Mouse (Mus musculus): Measurements from ENCODE around the gene Slc16a3. TPM values are rescaled to one million over a fixed set of nuclear protein-coding genes. Genes with fewer than 3 reads are reported as not detected.

Gene Slc16a3
- polyA plus RNA-seq, 1 experiment from 2014 or later: 9.1 TPM

DNA sequence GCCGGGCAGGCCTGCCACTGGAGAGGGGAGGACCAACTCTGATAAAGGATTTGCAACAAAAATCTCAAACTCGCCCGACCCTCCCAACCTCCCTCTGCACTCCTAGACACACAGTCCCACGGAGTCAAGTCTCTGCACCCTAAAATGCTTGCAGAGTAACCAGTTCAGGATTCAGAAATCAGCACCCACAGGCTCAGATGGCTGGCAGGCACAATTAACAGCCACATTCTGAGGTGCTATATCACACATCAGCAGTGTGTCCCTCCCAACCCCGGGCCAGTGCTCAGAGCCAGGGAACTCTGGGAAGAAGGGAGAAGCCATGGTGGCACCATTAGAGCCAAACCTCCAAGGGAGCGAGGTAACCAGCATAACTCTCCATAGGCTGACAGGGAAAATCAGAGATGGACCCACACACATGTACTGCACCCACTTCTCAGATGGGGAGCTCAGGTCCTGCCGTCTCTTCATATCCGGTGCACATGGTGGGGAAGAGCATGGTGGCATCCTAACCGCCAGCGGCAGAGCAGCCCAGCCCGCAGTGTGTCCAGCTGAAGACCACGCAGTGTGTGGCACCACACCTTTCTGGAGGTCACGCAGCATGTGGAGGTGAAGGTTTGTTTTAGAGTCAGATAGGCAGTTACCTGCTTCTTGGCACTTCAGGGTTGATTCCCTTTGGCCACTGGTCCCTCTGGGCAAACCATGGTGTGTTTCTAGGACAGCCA, 13.9 kb downstream of the Slc16a3 start:
- no peak overlapping the region for H3K4me2 ChIP-seq (replicated peaks)
- no peaks in the 10 kb centered on the region for H3K27me3 ChIP-seq
- H3K9me3 ChIP-seq: no peaks in the 10 kb centered on the region
- no peaks in the 10 kb centered on the region for H3K4me1 ChIP-seq
- no peak for ATAC-seq (replicated peaks)
- H3K27ac ChIP-seq (replicated peaks): no peak overlapping the region
- WGBS: 95% methylated on average over 13 of the region's 13 CpGs
- peaks cover 74% of the 10 kb centered on the region for H3K36me3 ChIP-seq
- no peak overlapping the region for H3K9ac ChIP-seq (replicated peaks)
- H3K4me3 ChIP-seq: no peak overlapping the region

DNA sequence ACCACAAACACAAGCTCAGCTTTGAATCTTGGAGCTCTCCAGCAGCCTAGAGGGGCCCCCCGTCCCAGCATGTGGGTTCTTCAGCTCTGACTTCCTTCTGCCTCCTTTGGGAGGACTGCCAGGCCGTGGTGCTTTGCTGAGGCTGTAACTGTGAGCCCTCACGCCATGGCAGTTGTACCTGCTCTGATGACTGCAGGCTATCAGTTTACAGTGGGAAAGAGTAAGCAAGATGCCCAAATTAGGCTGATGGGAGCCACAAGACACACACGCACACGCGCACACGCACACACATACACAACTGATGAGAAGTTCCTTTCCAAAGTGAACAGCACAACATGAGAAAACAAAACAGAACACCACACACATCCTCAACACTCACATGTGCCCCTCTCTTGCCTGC, 14.6 kb downstream of the Slc16a3 start:
- ATAC-seq (replicated peaks): no peak
- no peak overlapping the region for H3K4me2 ChIP-seq (replicated peaks)
- H3K36me3 ChIP-seq: peaks cover 78% of the 10 kb centered on the region
- no peaks in the 10 kb centered on the region for H3K9me3 ChIP-seq
- no peaks in the 10 kb centered on the region for H3K27me3 ChIP-seq
- no peak overlapping the region for H3K27ac ChIP-seq (replicated peaks)
- H3K9ac ChIP-seq (replicated peaks): no peak overlapping the region
- 90% methylated on average over 7 of the region's 7 CpGs for WGBS
- no peaks in the 10 kb centered on the region for H3K4me1 ChIP-seq
- H3K4me3 ChIP-seq: no peak overlapping the region

DNA sequence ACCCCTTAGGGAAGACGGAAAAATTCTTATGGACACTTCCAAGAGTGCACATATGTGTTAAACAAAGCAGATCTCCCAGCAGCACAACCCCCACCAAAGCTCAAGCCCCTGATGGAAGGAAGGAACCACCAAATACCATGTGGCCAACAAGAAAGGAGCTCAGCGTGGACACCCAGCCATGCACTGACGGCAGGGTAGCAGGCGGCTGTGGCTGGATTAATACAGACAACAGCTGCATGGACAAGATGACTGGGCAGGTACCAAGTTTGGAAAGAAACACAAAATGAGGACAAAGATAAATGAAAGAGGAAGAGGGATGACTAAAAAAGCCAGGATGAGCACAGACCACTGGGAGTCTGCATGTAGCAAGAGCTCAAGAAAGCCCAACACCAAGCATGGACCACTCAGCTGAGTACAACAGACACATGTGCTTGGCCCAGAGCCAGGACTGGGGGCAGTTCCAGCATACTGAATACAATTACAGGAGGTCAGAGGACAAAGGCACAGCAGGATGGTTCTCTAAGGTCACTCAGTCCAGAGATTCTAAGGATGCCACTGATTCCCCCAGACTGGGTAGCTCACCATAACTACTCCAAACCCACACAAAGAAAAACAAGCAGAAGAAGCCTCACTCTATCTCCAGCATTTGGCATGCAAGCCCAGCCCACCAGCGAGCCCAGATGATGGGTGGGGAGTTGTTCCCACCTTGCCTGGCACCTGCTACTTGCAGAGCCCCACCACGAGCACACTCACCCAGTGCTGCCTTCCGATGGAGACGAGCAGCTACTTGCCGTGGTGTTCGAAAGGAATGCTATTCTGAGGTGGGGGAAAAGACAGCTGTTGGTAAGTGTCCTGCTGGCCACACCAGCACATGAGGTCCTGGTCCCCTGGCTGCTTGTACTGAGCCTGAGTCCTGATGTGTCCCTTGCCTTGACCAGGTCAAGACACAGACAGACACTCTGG, 16.2 kb downstream of the Slc16a3 start:
- H3K27me3 ChIP-seq: no peaks in the 10 kb centered on the region
- H3K9me3 ChIP-seq: no peaks in the 10 kb centered on the region
- WGBS: 79% methylated on average over 10 of the region's 10 CpGs
- no peak overlapping the region for H3K9ac ChIP-seq (replicated peaks)
- no peak overlapping the region for H3K4me2 ChIP-seq (replicated peaks)
- no peak for ATAC-seq (replicated peaks)
- no peaks in the 10 kb centered on the region for H3K4me1 ChIP-seq
- H3K27ac ChIP-seq (replicated peaks): no peak overlapping the region
- H3K36me3 ChIP-seq: peaks cover 92% of the 10 kb centered on the region
- H3K4me3 ChIP-seq: no peak overlapping the region

DNA sequence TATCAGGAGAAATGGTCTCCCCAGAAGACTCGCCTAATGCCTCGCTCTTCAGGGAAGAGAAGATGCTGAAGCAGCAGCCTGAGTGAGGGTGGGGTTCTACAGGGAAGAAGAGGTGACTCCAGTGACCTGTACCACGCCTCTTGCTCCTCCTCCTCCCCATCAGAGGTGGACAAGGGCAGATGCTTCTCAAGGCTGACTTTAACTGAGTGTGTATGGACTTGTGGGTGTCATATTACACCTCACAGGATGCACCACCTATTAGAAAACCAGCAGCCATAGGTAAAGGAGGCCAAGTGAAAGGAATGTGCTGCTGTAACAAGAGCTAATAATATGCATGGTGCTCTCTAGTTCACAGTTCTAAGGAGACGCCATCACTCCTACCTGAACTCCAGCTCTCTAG, 17.3 kb downstream of the Slc16a3 start:
- Histone ChIP-seq H3K4me1 (no peaks in the 10 kb centered on the region), H3K9me3 (no peaks in the 10 kb centered on the region), H3K27me3 (no peaks in the 10 kb centered on the region), H3K36me3 (peaks cover 99% of the 10 kb centered on the region), H3K27ac (replicated peaks) (no peak overlapping the region), H3K4me2 (replicated peaks) (no peak overlapping the region), H3K9ac (replicated peaks) (no peak overlapping the region), H3K4me3 (no peak overlapping the region)
- no peak for ATAC-seq (replicated peaks)
- WGBS: 86% methylated on average over 4 of the region's 4 CpGs

DNA sequence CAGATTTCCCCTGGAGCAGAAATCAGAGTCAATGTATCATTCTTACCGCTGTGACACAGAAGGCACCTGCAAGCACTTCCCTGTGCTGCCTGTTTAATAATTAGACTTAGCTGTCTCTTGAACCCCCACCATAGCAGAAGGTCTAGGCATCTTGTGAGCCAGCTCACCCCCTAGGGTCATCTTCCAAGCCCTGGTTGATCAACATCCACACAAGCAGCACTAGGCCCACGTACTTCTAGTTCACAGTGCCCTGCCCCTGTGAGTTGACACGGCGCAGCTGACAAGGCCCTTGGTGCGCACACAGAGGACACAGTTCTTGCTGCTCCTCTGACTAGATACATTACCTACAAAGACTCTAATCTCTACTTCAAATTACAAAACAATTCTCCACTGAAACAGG, 21.5 kb downstream of the Slc16a3 start:
- no peak for ATAC-seq (replicated peaks)
- 94% methylated on average over 5 of the region's 5 CpGs for WGBS
- Histone ChIP-seq H3K36me3 (peaks cover 99% of the 10 kb centered on the region), H3K4me1 (no peaks in the 10 kb centered on the region), H3K27me3 (no peaks in the 10 kb centered on the region), H3K27ac (replicated peaks) (no peak overlapping the region), H3K9me3 (no peaks in the 10 kb centered on the region), H3K4me3 (no peak overlapping the region), H3K4me2 (replicated peaks) (no peak overlapping the region), H3K9ac (replicated peaks) (no peak overlapping the region)

DNA sequence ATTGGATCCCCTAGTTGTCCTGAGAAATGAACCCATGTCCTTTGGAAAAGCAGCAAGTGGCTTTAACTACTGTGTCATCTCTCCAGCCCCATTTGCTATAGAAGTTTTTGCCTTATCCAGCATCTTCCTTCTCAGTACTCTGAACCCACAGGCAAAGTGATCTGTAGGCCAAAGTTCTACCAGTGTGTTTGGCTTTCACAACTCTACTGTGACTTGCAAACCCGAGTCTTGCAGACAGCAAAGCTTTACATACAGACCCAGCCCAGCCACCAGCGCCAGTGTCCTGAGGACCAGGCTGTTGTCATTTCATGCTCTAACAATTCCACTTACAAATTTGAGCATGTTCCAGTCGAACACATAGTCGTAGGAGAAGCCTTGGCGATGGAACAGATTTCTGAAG, 23.0 kb downstream of the Slc16a3 start:
- ATAC-seq (replicated peaks): no peak
- Histone ChIP-seq H3K4me2 (replicated peaks) (no peak overlapping the region), H3K4me1 (0 out of 2 replicates have a peak, but pooled peaks cover 3% of the 10 kb centered on the region), H3K4me3 (no peak overlapping the region), H3K27me3 (no peaks in the 10 kb centered on the region), H3K36me3 (peaks cover 99% of the 10 kb centered on the region), H3K9ac (replicated peaks) (no peak overlapping the region), H3K27ac (replicated peaks) (no peak overlapping the region), H3K9me3 (no peaks in the 10 kb centered on the region)
- WGBS: 95% methylated on average over 5 of the region's 5 CpGs

DNA sequence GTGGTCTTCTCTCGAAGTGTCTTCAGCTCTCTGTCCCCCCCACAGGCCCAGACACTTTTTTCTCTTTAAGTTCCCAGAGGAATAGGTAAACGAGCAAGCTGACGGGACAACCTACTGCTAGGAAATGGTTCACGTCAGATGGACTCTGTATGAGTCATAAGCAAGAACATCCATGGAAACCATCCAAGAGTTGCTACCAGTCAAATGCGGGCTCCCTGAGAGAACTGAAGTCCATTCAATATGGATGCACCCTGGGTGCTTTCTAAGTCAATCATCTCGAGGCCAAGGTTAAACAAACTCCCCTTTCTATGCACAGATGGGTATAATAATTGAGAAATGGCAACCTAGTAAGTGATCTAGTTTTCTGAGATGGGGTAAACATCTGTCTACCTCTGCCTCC, 25.0 kb downstream of the Slc16a3 start:
- no peak for ATAC-seq (replicated peaks)
- 85% methylated on average over 6 of the region's 6 CpGs for WGBS
- no peak overlapping the region for H3K9ac ChIP-seq (replicated peaks)
- no peak overlapping the region for H3K4me3 ChIP-seq
- H3K4me2 ChIP-seq (replicated peaks): no peak overlapping the region
- H3K27ac ChIP-seq (replicated peaks): no peak overlapping the region
- 0 out of 2 replicates have a peak, but pooled peaks cover 3% of the 10 kb centered on the region for H3K4me1 ChIP-seq
- H3K9me3 ChIP-seq: no peaks in the 10 kb centered on the region
- peaks cover 96% of the 10 kb centered on the region for H3K36me3 ChIP-seq
- no peaks in the 10 kb centered on the region for H3K27me3 ChIP-seq

DNA sequence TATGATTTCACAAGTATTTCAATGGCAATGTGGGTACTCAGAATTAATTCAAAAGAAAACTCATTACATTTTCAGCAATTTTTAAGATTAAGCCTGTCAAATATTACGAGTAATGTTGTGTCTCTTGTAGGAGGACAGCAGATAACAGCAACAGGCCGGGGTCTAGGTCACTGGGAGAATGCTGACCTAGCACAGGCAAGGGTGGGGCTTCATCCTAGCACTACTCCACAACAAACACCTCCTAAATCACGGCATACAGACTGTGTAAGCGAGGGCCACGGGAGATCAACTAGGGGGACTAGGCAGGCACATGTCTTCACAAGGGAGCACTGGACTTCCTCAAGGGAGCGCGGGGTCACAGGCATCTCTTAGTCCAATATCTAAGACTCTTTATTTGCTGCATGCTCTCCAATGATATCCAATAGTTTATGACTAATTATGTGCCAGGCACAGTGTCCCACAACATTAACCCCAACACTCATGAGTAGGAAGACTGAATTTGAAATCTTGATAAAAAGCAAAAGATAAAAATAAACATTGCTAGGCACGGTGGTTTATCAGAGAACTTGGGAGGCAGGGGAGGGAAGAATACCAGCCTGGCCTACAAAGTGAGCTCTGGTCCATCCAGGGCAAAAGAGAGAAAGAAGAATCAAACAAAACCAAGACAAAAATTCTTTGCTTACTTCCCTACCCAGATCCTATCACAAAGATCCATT, 31.6 kb downstream of the Slc16a3 start:
- Histone ChIP-seq H3K4me1 (0 out of 2 replicates have a peak, but pooled peaks cover 3% of the 10 kb centered on the region), H3K9ac (replicated peaks) (no peak overlapping the region), H3K27me3 (no peaks in the 10 kb centered on the region), H3K27ac (replicated peaks) (no peak overlapping the region), H3K9me3 (no peaks in the 10 kb centered on the region), H3K36me3 (peaks cover 78% of the 10 kb centered on the region), H3K4me3 (no peak overlapping the region), H3K4me2 (replicated peaks) (no peak overlapping the region)
- no peak for ATAC-seq (replicated peaks)
- WGBS: 91% methylated on average over 8 of the region's 8 CpGs

DNA sequence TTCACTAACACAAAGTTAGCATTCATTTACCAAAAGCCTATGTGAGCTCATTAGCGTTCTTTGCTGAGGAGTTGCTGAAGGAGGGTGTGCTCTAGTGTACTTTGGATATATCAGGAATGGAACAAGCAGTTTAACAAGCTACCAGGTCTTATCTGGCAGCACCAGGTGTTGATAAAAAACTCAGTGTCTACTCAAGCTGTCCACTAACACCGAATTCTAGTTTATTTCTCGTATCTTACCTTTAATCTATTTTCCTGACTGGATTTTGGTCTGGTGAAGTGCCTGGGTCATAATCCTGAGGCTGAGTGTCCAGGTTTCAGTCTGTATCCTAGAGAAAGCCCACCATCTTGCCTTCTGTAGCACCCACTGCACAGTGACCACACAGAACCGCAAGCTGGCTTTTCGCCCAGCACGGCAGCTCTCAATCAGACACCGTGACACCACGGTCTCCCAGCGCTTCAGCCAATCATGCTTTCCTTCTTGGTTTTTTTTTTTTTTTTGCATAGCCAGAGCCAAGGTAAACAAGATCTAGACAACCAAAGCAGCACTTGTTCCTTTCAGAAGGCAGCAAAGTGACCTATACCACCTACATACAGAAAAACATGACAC, 32.3 kb downstream of the Slc16a3 start:
- H3K36me3 ChIP-seq: peaks cover 71% of the 10 kb centered on the region
- 84% methylated on average over 9 of the region's 9 CpGs for WGBS
- no peak for ATAC-seq (replicated peaks)

DNA sequence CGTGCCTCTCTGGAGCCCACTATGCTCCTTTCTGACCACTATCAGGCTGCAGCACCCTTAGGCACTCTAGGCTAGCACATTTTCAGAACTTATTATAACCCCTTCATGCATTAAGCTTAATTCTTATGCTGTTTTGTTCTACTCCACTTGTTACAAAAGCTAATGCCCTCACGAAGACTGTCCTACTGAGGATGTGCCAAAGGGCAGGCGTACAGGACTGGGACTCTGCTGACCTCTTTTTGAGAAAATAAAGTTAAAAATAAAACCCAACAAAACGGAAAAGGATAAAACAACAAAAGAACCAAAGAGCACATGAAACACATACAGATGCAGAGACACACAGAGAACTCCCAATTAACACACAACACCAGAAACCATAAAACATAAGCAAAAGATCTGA, 33.4 kb downstream of the Slc16a3 start:
- no peaks in the 10 kb centered on the region for H3K27me3 ChIP-seq
- no peak for ATAC-seq (replicated peaks)
- no peak overlapping the region for H3K4me2 ChIP-seq (replicated peaks)
- H3K27ac ChIP-seq (replicated peaks): no peak overlapping the region
- no peaks in the 10 kb centered on the region for H3K9me3 ChIP-seq
- 87% methylated on average over 4 of the region's 4 CpGs for WGBS
- no peak overlapping the region for H3K9ac ChIP-seq (replicated peaks)
- H3K4me1 ChIP-seq: no peaks in the 10 kb centered on the region
- peaks cover 66% of the 10 kb centered on the region for H3K36me3 ChIP-seq
- H3K4me3 ChIP-seq: no peak overlapping the region

More for the DNA sequence above, 32.3 kb downstream of the Slc16a3 start:
- H3K4me1 ChIP-seq: no peaks in the 10 kb centered on the region
- no peaks in the 10 kb centered on the region for H3K27me3 ChIP-seq
- no peaks in the 10 kb centered on the region for H3K9me3 ChIP-seq
- no peak overlapping the region for H3K4me2 ChIP-seq (replicated peaks)
- H3K9ac ChIP-seq (replicated peaks): no peak overlapping the region
- H3K27ac ChIP-seq (replicated peaks): no peak overlapping the region
- H3K4me3 ChIP-seq: no peak overlapping the region

DNA sequence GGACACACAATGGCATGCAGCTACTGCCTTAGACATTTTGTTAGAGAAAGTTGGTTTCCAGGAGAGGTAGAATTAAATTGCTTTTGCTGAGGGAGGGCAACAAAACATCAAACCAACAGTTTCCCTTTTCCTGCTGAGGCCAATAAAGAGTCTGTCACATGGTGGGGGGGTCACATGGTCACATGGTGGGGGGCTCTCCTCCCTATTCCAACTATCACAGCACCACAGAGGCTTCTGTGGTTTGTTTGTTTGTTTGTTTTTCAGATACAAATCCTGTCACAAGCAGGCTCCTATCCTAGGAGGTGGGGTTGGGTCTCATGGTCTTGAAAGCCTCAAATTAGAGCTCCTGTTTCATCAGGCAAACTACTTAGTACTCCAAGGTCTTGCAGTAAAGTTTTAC, 34.2 kb downstream of the Slc16a3 start:
- H3K9me3 ChIP-seq: no peaks in the 10 kb centered on the region
- H3K4me1 ChIP-seq: peaks cover 5% of the 10 kb centered on the region
- no peak overlapping the region for H3K27ac ChIP-seq (replicated peaks)
- H3K9ac ChIP-seq (replicated peaks): no peak overlapping the region
- ATAC-seq (replicated peaks): no peak
- no peak overlapping the region for H3K4me3 ChIP-seq
- no peaks in the 10 kb centered on the region for H3K27me3 ChIP-seq
- peaks cover 59% of the 10 kb centered on the region for H3K36me3 ChIP-seq
- H3K4me2 ChIP-seq (replicated peaks): no peak overlapping the region
